Mouse (Mus musculus): Measurements from ENCODE around the gene Zdhhc13. TPM values are rescaled to one million over a fixed set of nuclear protein-coding genes. Genes with fewer than 3 reads are reported as not detected.

The Zdhhc13 gene
- polyA plus RNA-seq, 1 experiment = 11.2 TPM

GRCm38 (mm10) chr7:48870144-48870543 lies 81.3 kb downstream of the Zdhhc13 start:
- WGBS = 90% methylated on average over 6 of the region's 6 CpGs
- no peak for DNase-seq
- Histone ChIP-seq H3K4me3 (replicated peaks; ENCODE audit: extremely low read depth, low read depth, low read length) (no peak overlapping the region), H3K4me1 (ENCODE audit: control insufficient read depth, insufficient read depth, low read length) (no peaks in the 10 kb centered on the region)
- TF ChIP-seq POLR2A (IDR thresholded peaks at IDR 0.05; ENCODE audit: borderline replicate concordance, extremely low read depth, low read depth, low read length) (no peak), CTCF (IDR thresholded peaks at IDR 0.05; ENCODE audit: insufficient read depth, low read length) (no peak)

DNA sequence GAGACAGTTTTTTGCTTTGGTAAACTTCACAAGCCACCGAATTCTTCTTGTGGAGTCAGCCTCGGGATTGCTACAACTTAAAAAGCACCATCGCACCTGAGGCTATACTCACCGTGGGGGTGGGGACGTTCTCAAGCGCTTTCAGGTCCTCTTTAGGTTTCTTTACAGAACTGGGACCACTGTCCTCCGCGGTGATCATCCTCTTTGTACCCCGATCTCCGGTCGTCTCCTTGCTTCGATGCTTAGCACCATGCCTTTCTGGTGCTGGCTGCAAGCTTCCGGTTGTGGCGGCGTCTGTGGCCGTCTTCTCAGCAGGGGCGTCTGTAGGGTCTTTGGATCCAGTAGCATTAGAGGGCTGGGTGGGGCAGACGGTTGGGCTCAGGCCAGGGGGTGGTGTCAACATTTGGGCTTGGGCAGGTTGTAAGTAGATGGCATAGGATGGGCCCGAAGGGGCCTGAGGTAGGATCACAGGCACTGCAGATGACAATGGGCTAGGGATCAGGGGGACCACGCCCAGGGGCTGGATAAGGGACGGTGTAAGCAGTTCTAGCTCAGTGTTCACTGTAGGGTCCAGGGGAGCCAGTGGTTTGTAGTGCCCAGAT lies 81.9 kb downstream of the Zdhhc13 start:
- Histone ChIP-seq H3K4me3 (replicated peaks; ENCODE audit: extremely low read depth, low read depth, low read length) (no peak overlapping the region), H3K4me1 (ENCODE audit: control insufficient read depth, insufficient read depth, low read length) (no peaks in the 10 kb centered on the region)
- no peak for TF ChIP-seq POLR2A (IDR thresholded peaks at IDR 0.05; ENCODE audit: borderline replicate concordance, extremely low read depth, low read depth, low read length)
- no peak for TF ChIP-seq CTCF (IDR thresholded peaks at IDR 0.05; ENCODE audit: insufficient read depth, low read length)
- no peak for DNase-seq
- WGBS = 93% methylated on average over 21 of the region's 21 CpGs

GRCm38 (mm10) chr7:48871292-48871691 lies 82.5 kb downstream of the Zdhhc13 start:
- WGBS = 94% methylated on average over 11 of the region's 11 CpGs
- Histone ChIP-seq H3K4me3 (replicated peaks; ENCODE audit: extremely low read depth, low read depth, low read length) (no peak overlapping the region), H3K4me1 (ENCODE audit: control insufficient read depth, insufficient read depth, low read length) (0 out of 2 replicates have a peak, but pooled peaks cover under 1% of the 10 kb centered on the region)
- TF ChIP-seq CTCF (IDR thresholded peaks at IDR 0.05; ENCODE audit: insufficient read depth, low read length) (no peak), POLR2A (IDR thresholded peaks at IDR 0.05; ENCODE audit: borderline replicate concordance, extremely low read depth, low read depth, low read length) (no peak)
- DNase-seq = no peak

GRCm38 (mm10) chr7:48875096-48875495 lies 86.3 kb downstream of the Zdhhc13 start:
- DNase-seq = no peak
- TF ChIP-seq CTCF (IDR thresholded peaks at IDR 0.05; ENCODE audit: insufficient read depth, low read length) (no peak), POLR2A (IDR thresholded peaks at IDR 0.05; ENCODE audit: borderline replicate concordance, extremely low read depth, low read depth, low read length) (no peak)
- H3K4me1 ChIP-seq (ENCODE audit: control insufficient read depth, insufficient read depth, low read length) = 0 out of 2 replicates have a peak, but pooled peaks cover 2% of the 10 kb centered on the region
- no peak overlapping the region for H3K4me3 ChIP-seq (replicated peaks; ENCODE audit: extremely low read depth, low read depth, low read length)
- 93% methylated on average over 14 of the region's 14 CpGs for WGBS

- Histone ChIP-seq H3K4me3 (replicated peaks; ENCODE audit: extremely low read depth, low read depth, low read length) (no peak overlapping the region), H3K4me1 (ENCODE audit: control insufficient read depth, insufficient read depth, low read length) (peaks cover 5% of the 10 kb centered on the region; the same call in 1 of the 2 replicates)
- peak; percentile 19 for DNase-seq
- WGBS = 58% methylated on average over 4 of the region's 4 CpGs
- TF ChIP-seq CTCF (IDR thresholded peaks at IDR 0.05; ENCODE audit: insufficient read depth, low read length) = peak; percentile 43
- no peak for TF ChIP-seq POLR2A (IDR thresholded peaks at IDR 0.05; ENCODE audit: borderline replicate concordance, extremely low read depth, low read depth, low read length)
These were observed 87.7 kb downstream of the Zdhhc13 start for GRCm38 (mm10) chr7:48876526-48876925.

Other genes with a start within 250 kb of the Zdhhc13 start
- 0.07 and 0.24 TPM in 2 replicates for gene Mrgprb2, start 230.9 kb upstream of the Zdhhc13 start, polyA plus RNA-seq (2012; rRNA removed)
- not detected in 2 replicates for gene Mrgprb3, start 145.2 kb upstream of the Zdhhc13 start, polyA plus RNA-seq (2012; rRNA removed)
- 8.8 and 38.0 TPM in 2 replicates for gene Csrp3, start 59.0 kb downstream of the Zdhhc13 start, polyA plus RNA-seq (2012; rRNA removed)
- gene E2f8, start 92.6 kb downstream of the Zdhhc13 start, polyA plus RNA-seq (2012; rRNA removed) = 0.41 and 0.90 TPM in 2 replicates
- gene Nav2, start 119.7 kb downstream of the Zdhhc13 start, polyA plus RNA-seq (2012; rRNA removed) = 23.9 and 33.9 TPM in 2 replicates